In the genomic region with DNA sequence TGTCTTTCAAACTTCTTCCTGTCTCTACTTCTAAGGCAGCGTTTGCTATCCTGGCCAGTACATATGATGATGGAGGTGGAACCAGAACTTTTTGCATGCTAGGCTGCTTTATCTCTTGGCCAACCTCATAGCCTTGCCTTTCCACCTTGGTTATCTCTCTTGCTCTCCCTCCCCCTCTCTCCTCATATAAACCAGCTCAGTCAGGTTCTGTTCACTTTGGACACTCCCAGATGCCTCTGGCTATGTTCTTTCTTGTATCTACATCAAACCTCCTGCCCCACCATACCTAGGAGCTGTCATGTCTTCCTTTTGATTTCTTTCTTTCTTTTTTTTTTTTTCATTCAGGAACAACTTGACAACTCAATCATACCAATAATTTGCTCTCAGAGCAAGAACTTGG, we compare ENCODE assay signal across 19 mouse cellular contexts.
DNase-seq lines count a peak whose midpoint lies in the region; ATAC-seq and TF ChIP-seq lines count a peak whose summit lies in the region.
"Had no signal": no experiment of that assay in that cellular context is flagged by ENCODE, and none has a peak within 500 bp of the region (broad histone marks: within the 10 kb centered on the region; RNA-seq: fewer than 3 reads in every experiment).

No protein-coding gene starts in this region.

- H3K4me3 ChIP-seq in heart, adult 2 months, result no peak overlapping the region
- H3K4me3 ChIP-seq in lung, postnatal 0 days (ENCODE audit: low read depth, low read length), result no peak overlapping the region
- H3K4me3 ChIP-seq in ES-E14 (ENCODE audit: insufficient read depth in 1 of 2, low read depth in 1 of 2, low read length in 2 of 2, poor library complexity in 1 of 2, severe bottlenecking in 1 of 2), result no peak overlapping the region
- H3K4me3 ChIP-seq: embryonic facial prominence, embryonic 12.5 days; forebrain, embryonic 15.5 days; hindbrain, embryonic 15.5 days had no signal

- no peaks in the 10 kb centered on the region for H3K9me3 ChIP-seq in lung, postnatal 0 days (ENCODE audit: low read length)
- no peaks in the 10 kb centered on the region for H3K9me3 ChIP-seq in ES-E14 (ENCODE audit: control insufficient read depth, insufficient read depth, low read depth, low read length)
- H3K9me3 ChIP-seq: embryonic facial prominence, embryonic 12.5 days; forebrain, embryonic 15.5 days; hindbrain, embryonic 15.5 days had no signal

- 50% methylated on average over 1 of the region's 1 CpGs for WGBS in heart, adult 2 months
- 81% methylated on average over 1 of the region's 1 CpGs for WGBS in lung, postnatal 0 days

- TF ChIP-seq POLR2A in heart, adult 2 months (IDR thresholded peaks at IDR 0.05; ENCODE audit: insufficient read depth, low read depth, low read length), result no peak

- peak overlapping the region; percentile 84 for H3K27ac ChIP-seq in heart, adult 2 months
- H3K27ac ChIP-seq in lung, postnatal 0 days (ENCODE audit: low read length), result no peak overlapping the region
- peak overlapping the region; percentile 97; the same call in 1 of the 2 replicates for H3K27ac ChIP-seq in ES-E14 (ENCODE audit: insufficient read depth, low read depth, low read length, poor library complexity, severe bottlenecking)
- H3K27ac ChIP-seq: embryonic facial prominence, embryonic 12.5 days; forebrain, embryonic 15.5 days; hindbrain, embryonic 15.5 days had no signal

- peaks cover 18% of the 10 kb centered on the region for H3K4me1 ChIP-seq in heart, adult 2 months (ENCODE audit: control insufficient read depth, insufficient read depth, low read length)
- peaks cover 6% of the 10 kb centered on the region; the same call in 1 of the 2 replicates for H3K4me1 ChIP-seq in lung, postnatal 0 days (ENCODE audit: insufficient read depth, low read depth, low read length)
- H3K4me1 ChIP-seq in ES-E14 (ENCODE audit: control insufficient read depth in 2 of 2, insufficient read depth in 2 of 2, low read length in 2 of 2, poor library complexity in 1 of 2), result peaks cover 4 to 15% of the 10 kb centered on the region in 2 experiments; a peak in 3 of 4 replicates
- H3K4me1 ChIP-seq: embryonic facial prominence, embryonic 12.5 days; forebrain, embryonic 15.5 days; hindbrain, embryonic 15.5 days had no signal

- no peak for DNase-seq in heart, adult 2 months
- no peak for DNase-seq in heart, postnatal 25 days (ENCODE audit: low spot score)
- DNase-seq in lung, postnatal 0 days (ENCODE audit: low spot score), result peak; percentile 5
- no peak for DNase-seq in lung, adult 18-20 months
- DNase-seq in ES-E14 (ENCODE audit: low read depth, low spot score), result no peak
- DNase-seq in liver, result no peak
- no peak for DNase-seq in left cerebral cortex, postnatal 4 days
- DNase-seq: adrenal gland, adult 8-10 months; adrenal gland, postnatal 36 days; cerebellum, adult 11 months; cerebellum, adult 8-10 months; cerebellum, postnatal 14 days; gastrocnemius, postnatal 10 days; heart, postnatal 14 days had no signal

- in situ Hi-C loops in ES-E14 (cut with MboI; ENCODE audit: low sequenced_read_pairs in 2 of 2, unreplicated experiment in 2 of 2), result no loop called here

- peaks cover 10% of the 10 kb centered on the region for H3K36me3 ChIP-seq in heart, adult 2 months (ENCODE audit: control insufficient read depth, insufficient read depth, low read length)
- no peaks in the 10 kb centered on the region for H3K36me3 ChIP-seq in lung, postnatal 0 days (ENCODE audit: insufficient read depth, low read length)
- no peaks in the 10 kb centered on the region for H3K36me3 ChIP-seq in ES-E14 (ENCODE audit: control insufficient read depth, insufficient read depth, low read length, poor library complexity, severe bottlenecking)
- H3K36me3 ChIP-seq: embryonic facial prominence, embryonic 12.5 days; forebrain, embryonic 15.5 days; hindbrain, embryonic 15.5 days had no signal

- no peak for TF ChIP-seq CTCF in heart, adult 2 months (IDR thresholded peaks at IDR 0.05)
- TF ChIP-seq CTCF in lung, postnatal 0 days (IDR thresholded peaks at IDR 0.05), result no peak

- ATAC-seq in lung, postnatal 0 days, result no peak
- ATAC-seq: forebrain, embryonic 15.5 days; intestine, embryonic 16.5 days had no signal

- no peak overlapping the region for H3K4me2 ChIP-seq in lung, postnatal 0 days (replicated peaks; ENCODE audit: low read depth, low read length)
- H3K4me2 ChIP-seq: embryonic facial prominence, embryonic 12.5 days; forebrain, embryonic 15.5 days; hindbrain, embryonic 15.5 days had no signal

- H3K79me2 ChIP-seq in heart, adult 2 months (replicated peaks; ENCODE audit: control insufficient read depth, insufficient read depth, low read length), result no peaks in the 10 kb centered on the region

- intact Hi-C loops in heart, adult 2 months (cut with DNase I), result loop anchor here (1.0 to 5.0 kb wide), 6 partner anchors 10 to 356 kb away; no protein-coding TSS in a partner anchor
- intact Hi-C loops in heart, postnatal 25 days (cut with DNase I), result loop anchor here (1.0 to 5.0 kb wide), 4 partner anchors 98 to 316 kb away; a partner anchor contains a TSS
- intact Hi-C loops in left cerebral cortex, postnatal 4 days (cut with DNase I), result no loop called here

- H3K9ac ChIP-seq in heart, adult 2 months (ENCODE audit: low read depth, low read length), result no peak overlapping the region
- no peak overlapping the region for H3K9ac ChIP-seq in lung, postnatal 0 days (replicated peaks; ENCODE audit: low read depth)
- H3K9ac ChIP-seq in ES-E14 (ENCODE audit: insufficient read depth, low read depth, low read length, poor library complexity, severe bottlenecking), result no peak overlapping the region
- H3K9ac ChIP-seq: embryonic facial prominence, embryonic 12.5 days; forebrain, embryonic 15.5 days; hindbrain, embryonic 15.5 days had no signal

- no peaks in the 10 kb centered on the region for H3K27me3 ChIP-seq in heart, adult 2 months (ENCODE audit: control insufficient read depth, insufficient read depth, low read length)
- no peaks in the 10 kb centered on the region for H3K27me3 ChIP-seq in lung, postnatal 0 days (replicated peaks; ENCODE audit: insufficient read depth, low read length)
- H3K27me3 ChIP-seq: CH12.LX; embryonic facial prominence, embryonic 12.5 days; forebrain, embryonic 15.5 days; hindbrain, embryonic 15.5 days had no signal

- TF ChIP-seq EP300 in heart, adult 2 months (IDR thresholded peaks at IDR 0.05; ENCODE audit: insufficient read depth, low read depth, low read length), result no peak
- no peak for TF ChIP-seq EP300 in lung, postnatal 0 days (IDR thresholded peaks at IDR 0.05)

TF ChIP-seq in ES-E14, 5 proteins besides CTCF, POLR2A, EP300 and RAD21:
- no peak for TF ChIP-seq CHD2 (IDR thresholded peaks at IDR 0.05; ENCODE audit: low read depth, low read length)
- TF ChIP-seq ZNF384 (IDR thresholded peaks at IDR 0.05; ENCODE audit: low read depth, low read length), result no peak
- TF ChIP-seq MAFK (IDR thresholded peaks at IDR 0.05; ENCODE audit: insufficient read depth, low read depth, low read length), result no peak
- TF ChIP-seq ZC3H11A (IDR thresholded peaks at IDR 0.05; ENCODE audit: borderline replicate concordance, low read depth, low read length), result no peak
- no peak for TF ChIP-seq HCFC1 (IDR thresholded peaks at IDR 0.05; ENCODE audit: borderline replicate concordance, insufficient read depth, low read length)
